26 mouse cellular contexts compared by ENCODE assay signal in genomic region chr9:16661527-16661926, GRCm38 (mm10).
"Had no signal": no experiment of that assay in that cellular context is flagged by ENCODE, and none has a peak within 500 bp of the region (broad histone marks: within the 10 kb centered on the region; RNA-seq: fewer than 3 reads in every experiment).

No protein-coding gene starts in this region.

- H3K27ac ChIP-seq: gastrocnemius, adult 2 months; heart, embryonic 10.5 days; hindbrain, embryonic 10.5 days; hindbrain, embryonic 12.5 days; hindbrain, embryonic 14.5 days; intestine, embryonic 15.5 days; layer of hippocampus, adult 2 months; left cerebral cortex, adult 2 months; limb, embryonic 13.5 days; limb, embryonic 15.5 days; liver, embryonic 12.5 days; liver, embryonic 14.5 days had no signal

- H3K27me3 ChIP-seq: heart, embryonic 12.5 days; hindbrain, embryonic 12.5 days; intestine, embryonic 15.5 days; limb, embryonic 13.5 days; limb, embryonic 15.5 days; liver, embryonic 12.5 days had no signal

- H3K36me3 ChIP-seq: heart, embryonic 10.5 days; heart, embryonic 12.5 days; hindbrain, embryonic 10.5 days; hindbrain, embryonic 12.5 days; intestine, embryonic 15.5 days; limb, embryonic 13.5 days; limb, embryonic 15.5 days; liver, embryonic 12.5 days had no signal

- DNase-seq: gastrocnemius, adult 2 months; gastrocnemius, postnatal 10 days; gastrocnemius, postnatal 25 days; heart, adult 18-20 months; heart, postnatal 10 days; heart, postnatal 4 days; kidney, adult 18-20 months; kidney, adult 8-10 months; kidney, postnatal 10 days; kidney, postnatal 25 days; kidney, postnatal 4 days had no signal

- H3K4me3 ChIP-seq: gastrocnemius, adult 2 months; heart, embryonic 10.5 days; heart, embryonic 12.5 days; hindbrain, embryonic 10.5 days; hindbrain, embryonic 12.5 days; intestine, embryonic 15.5 days; layer of hippocampus, adult 2 months; left cerebral cortex, adult 2 months; limb, embryonic 13.5 days; limb, embryonic 15.5 days; liver, embryonic 12.5 days had no signal

- ATAC-seq: hindbrain, embryonic 16.5 days; inflammation-experienced regulatory T-cells, adult 6 months; intestine, embryonic 15.5 days; intestine, postnatal 0 days; liver, embryonic 12.5 days had no signal

- H3K9me3 ChIP-seq: heart, embryonic 10.5 days; heart, embryonic 12.5 days; hindbrain, embryonic 10.5 days; hindbrain, embryonic 12.5 days; intestine, embryonic 15.5 days; limb, embryonic 13.5 days; limb, embryonic 15.5 days; liver, embryonic 12.5 days had no signal

- H3K9ac ChIP-seq: heart, embryonic 12.5 days; hindbrain, embryonic 12.5 days; hindbrain, embryonic 14.5 days; intestine, embryonic 15.5 days; limb, embryonic 13.5 days; limb, embryonic 15.5 days; liver, embryonic 12.5 days; liver, embryonic 14.5 days had no signal

- H3K4me1 ChIP-seq: heart, embryonic 10.5 days; heart, embryonic 12.5 days; hindbrain, embryonic 10.5 days; hindbrain, embryonic 12.5 days; intestine, embryonic 15.5 days; limb, embryonic 15.5 days; liver, embryonic 12.5 days had no signal

- H3K4me2 ChIP-seq: heart, embryonic 12.5 days; hindbrain, embryonic 12.5 days; hindbrain, embryonic 14.5 days; intestine, embryonic 15.5 days; limb, embryonic 13.5 days; limb, embryonic 15.5 days; liver, embryonic 12.5 days had no signal
